Mouse (Mus musculus): Measurements from ENCODE around the gene Radil. TPM values are rescaled to one million over a fixed set of nuclear protein-coding genes. Genes with fewer than 3 reads are reported as not detected.

The Radil gene
- polyA plus RNA-seq, 1 experiment, result 2.2 TPM

GRCm38 (mm10) chr5:142486654-142487053 lies 64.2 kb downstream of the Radil start:
- no peak overlapping the region for H3K27ac ChIP-seq (ENCODE audit: control insufficient read depth, insufficient read depth, low read depth, low read length, poor library complexity)
- no peaks in the 10 kb centered on the region for H3K4me1 ChIP-seq (ENCODE audit: control insufficient read depth, insufficient read depth, low read length)
- TF ChIP-seq POLR2A (IDR thresholded peaks at IDR 0.05; ENCODE audit: borderline replicate concordance, control insufficient read depth, low read depth, low read length) (no peak), CTCF (IDR thresholded peaks at IDR 0.05; ENCODE audit: control insufficient read depth, insufficient read depth, low read length) (no peak)
- H3K4me3 ChIP-seq (replicated peaks; ENCODE audit: control insufficient read depth, low read depth, low read length), result no peak overlapping the region
- WGBS, result 73% methylated on average over 9 of the region's 9 CpGs

DNA sequence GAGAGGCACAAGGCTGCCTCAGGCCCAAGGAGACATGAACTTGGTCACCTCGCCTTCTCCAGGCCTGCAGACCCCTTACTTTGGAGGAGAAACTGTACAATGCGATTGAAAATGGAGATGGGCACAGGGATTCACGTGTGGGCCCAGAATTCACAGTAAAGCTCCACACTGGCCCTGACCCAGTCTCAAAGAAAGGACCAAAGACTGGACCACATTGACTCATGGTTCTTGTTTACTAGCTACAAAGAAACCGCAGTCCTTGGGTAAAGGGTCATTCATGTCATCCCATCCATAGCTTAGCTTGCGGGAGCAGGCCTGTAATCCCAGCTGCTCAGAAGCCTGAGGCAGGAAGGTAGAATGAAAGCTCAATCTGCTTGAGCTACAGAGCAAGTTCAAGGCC lies 67.3 kb downstream of the Radil start:
- no peak overlapping the region for H3K4me3 ChIP-seq (replicated peaks; ENCODE audit: control insufficient read depth, low read depth, low read length)
- WGBS, result 84% methylated on average over 5 of the region's 5 CpGs
- no peaks in the 10 kb centered on the region for H3K4me1 ChIP-seq (ENCODE audit: control insufficient read depth, insufficient read depth, low read length)
- TF ChIP-seq POLR2A (IDR thresholded peaks at IDR 0.05; ENCODE audit: borderline replicate concordance, control insufficient read depth, low read depth, low read length), result no peak
- no peak for TF ChIP-seq CTCF (IDR thresholded peaks at IDR 0.05; ENCODE audit: control insufficient read depth, insufficient read depth, low read length)
- H3K27ac ChIP-seq (ENCODE audit: control insufficient read depth, insufficient read depth, low read depth, low read length, poor library complexity), result no peak overlapping the region

GRCm38 (mm10) chr5:142482512-142482911 lies 68.4 kb downstream of the Radil start:
- 62% methylated on average over 2 of the region's 2 CpGs for WGBS
- TF ChIP-seq POLR2A (IDR thresholded peaks at IDR 0.05; ENCODE audit: borderline replicate concordance, control insufficient read depth, low read depth, low read length) (no peak), CTCF (IDR thresholded peaks at IDR 0.05; ENCODE audit: control insufficient read depth, insufficient read depth, low read length) (peak; percentile 85)
- Histone ChIP-seq H3K4me1 (ENCODE audit: control insufficient read depth, insufficient read depth, low read length) (no peaks in the 10 kb centered on the region), H3K4me3 (replicated peaks; ENCODE audit: control insufficient read depth, low read depth, low read length) (no peak overlapping the region), H3K27ac (ENCODE audit: control insufficient read depth, insufficient read depth, low read depth, low read length, poor library complexity) (no peak overlapping the region)

DNA sequence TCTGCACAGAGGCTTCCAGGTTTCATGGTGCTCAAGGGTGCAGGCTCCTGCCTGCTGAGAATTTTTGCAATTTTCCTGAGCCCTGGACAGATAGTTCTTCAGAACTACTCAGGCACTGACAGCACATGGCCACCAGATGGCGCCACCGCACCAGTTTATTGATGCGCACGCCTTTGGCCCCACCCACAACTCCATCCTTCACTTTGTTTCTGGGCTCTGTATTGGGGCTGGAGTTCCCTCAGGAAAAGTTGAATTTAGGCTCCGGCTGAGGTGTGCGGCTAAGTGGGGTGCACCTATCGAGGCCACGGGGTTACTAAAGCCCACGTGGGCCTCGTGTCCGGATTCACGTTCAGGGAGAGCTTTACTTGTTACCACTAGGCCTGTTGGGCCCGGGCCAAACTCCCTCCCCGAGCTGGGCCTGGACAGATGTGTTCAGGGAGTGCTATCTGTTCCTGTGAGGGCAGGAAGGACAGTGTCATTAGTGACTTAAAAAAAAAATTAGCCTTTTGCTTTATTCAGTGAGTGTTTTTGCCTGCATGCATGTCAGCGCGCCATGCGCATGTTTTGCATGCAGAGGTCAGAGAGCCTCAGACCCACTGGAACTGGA lies 72.0 kb downstream of the Radil start:
- TF ChIP-seq CTCF (IDR thresholded peaks at IDR 0.05; ENCODE audit: control insufficient read depth, insufficient read depth, low read length) (peak; percentile 91), POLR2A (IDR thresholded peaks at IDR 0.05; ENCODE audit: borderline replicate concordance, control insufficient read depth, low read depth, low read length) (no peak)
- WGBS, result 37% methylated on average over 17 of the region's 17 CpGs
- no peak overlapping the region for H3K27ac ChIP-seq (ENCODE audit: control insufficient read depth, insufficient read depth, low read depth, low read length, poor library complexity)
- H3K4me1 ChIP-seq (ENCODE audit: control insufficient read depth, insufficient read depth, low read length), result no peaks in the 10 kb centered on the region
- H3K4me3 ChIP-seq (replicated peaks; ENCODE audit: control insufficient read depth, low read depth, low read length), result no peak overlapping the region

DNA sequence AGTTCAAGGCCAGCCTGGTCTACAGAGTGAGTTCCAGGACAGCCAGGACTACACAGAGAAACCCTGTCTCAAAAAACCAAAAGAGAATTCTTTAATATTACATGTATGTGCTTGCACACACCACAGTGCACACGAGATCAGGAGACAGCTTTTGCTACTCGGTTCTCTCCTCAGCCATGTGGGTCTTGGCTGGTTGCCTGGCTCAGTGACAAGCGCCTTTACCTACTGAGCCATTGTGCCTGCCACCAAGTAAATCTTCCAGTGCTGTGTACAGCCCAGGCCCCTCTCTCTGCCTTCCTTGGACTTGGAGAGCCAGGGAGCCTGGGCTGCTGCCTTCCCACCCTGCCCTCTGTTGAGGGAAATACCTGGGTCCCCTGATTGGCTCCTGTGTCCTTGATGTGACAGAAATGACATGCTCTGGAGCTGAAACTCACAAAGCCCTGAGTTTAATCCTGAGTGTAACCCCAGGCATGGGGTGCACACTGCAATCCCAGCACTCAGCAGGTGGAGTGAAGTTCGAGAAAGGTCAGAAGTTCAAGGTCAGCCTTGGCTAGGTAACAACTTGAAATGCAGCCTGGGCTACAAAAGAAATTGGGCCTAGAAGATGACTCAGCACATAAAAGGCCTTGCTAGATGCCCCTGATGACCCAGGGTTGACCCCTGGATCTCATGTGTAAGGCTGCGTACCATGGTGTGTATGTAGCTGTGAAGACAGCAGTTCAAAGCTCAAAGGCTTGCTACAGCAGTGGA lies 72.9 kb downstream of the Radil start:
- Histone ChIP-seq H3K4me1 (ENCODE audit: control insufficient read depth, insufficient read depth, low read length) (no peaks in the 10 kb centered on the region), H3K27ac (ENCODE audit: control insufficient read depth, insufficient read depth, low read depth, low read length, poor library complexity) (no peak overlapping the region), H3K4me3 (replicated peaks; ENCODE audit: control insufficient read depth, low read depth, low read length) (no peak overlapping the region)
- WGBS, result 70% methylated on average over 5 of the region's 5 CpGs
- TF ChIP-seq POLR2A (IDR thresholded peaks at IDR 0.05; ENCODE audit: borderline replicate concordance, control insufficient read depth, low read depth, low read length), result no peak
- no peak for TF ChIP-seq CTCF (IDR thresholded peaks at IDR 0.05; ENCODE audit: control insufficient read depth, insufficient read depth, low read length)

GRCm38 (mm10) chr5:142477346-142477745 lies 73.6 kb downstream of the Radil start:
- Histone ChIP-seq H3K4me3 (replicated peaks; ENCODE audit: control insufficient read depth, low read depth, low read length) (no peak overlapping the region), H3K4me1 (ENCODE audit: control insufficient read depth, insufficient read depth, low read length) (no peaks in the 10 kb centered on the region), H3K27ac (ENCODE audit: control insufficient read depth, insufficient read depth, low read depth, low read length, poor library complexity) (no peak overlapping the region)
- 87% methylated on average over 12 of the region's 12 CpGs for WGBS
- TF ChIP-seq POLR2A (IDR thresholded peaks at IDR 0.05; ENCODE audit: borderline replicate concordance, control insufficient read depth, low read depth, low read length), result no peak
- no peak for TF ChIP-seq CTCF (IDR thresholded peaks at IDR 0.05; ENCODE audit: control insufficient read depth, insufficient read depth, low read length)

GRCm38 (mm10) chr5:142475669-142476068 lies 75.2 kb downstream of the Radil start:
- 25% methylated on average over 7 of the region's 7 CpGs for WGBS

DNA sequence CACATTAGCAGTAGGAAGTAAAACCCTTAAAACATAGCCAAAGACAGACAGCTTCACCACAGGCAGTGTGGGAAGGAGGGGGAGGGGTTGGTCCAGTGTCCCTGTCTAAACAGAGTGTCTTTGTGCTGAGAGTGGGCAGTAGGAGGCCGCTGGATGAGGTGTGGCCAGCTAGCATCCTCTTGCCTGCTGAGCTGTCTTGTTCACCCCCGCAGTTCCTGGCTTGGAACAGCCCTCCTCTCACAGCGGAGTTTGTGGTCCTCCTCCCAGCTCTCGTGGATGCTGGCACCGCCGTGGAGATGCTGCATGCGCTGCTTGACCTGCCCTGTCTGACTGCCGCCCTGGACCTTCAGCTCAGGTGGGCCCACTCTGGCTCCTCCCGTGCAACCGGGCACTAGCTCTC lies 77.2 kb downstream of the Radil start:
- WGBS, result 87% methylated on average over 10 of the region's 10 CpGs

More at GRCm38 (mm10) chr5:142475669-142476068, 75.2 kb downstream of the Radil start:
- Histone ChIP-seq H3K27ac (ENCODE audit: control insufficient read depth, insufficient read depth, low read depth, low read length, poor library complexity) (no peak overlapping the region), H3K4me3 (replicated peaks; ENCODE audit: control insufficient read depth, low read depth, low read length) (no peak overlapping the region), H3K4me1 (ENCODE audit: control insufficient read depth, insufficient read depth, low read length) (no peaks in the 10 kb centered on the region)
- no peak for TF ChIP-seq POLR2A (IDR thresholded peaks at IDR 0.05; ENCODE audit: borderline replicate concordance, control insufficient read depth, low read depth, low read length)
- TF ChIP-seq CTCF (IDR thresholded peaks at IDR 0.05; ENCODE audit: control insufficient read depth, insufficient read depth, low read length), result no peak

More for the DNA sequence above, 77.2 kb downstream of the Radil start:
- no peaks in the 10 kb centered on the region for H3K4me1 ChIP-seq (ENCODE audit: control insufficient read depth, insufficient read depth, low read length)
- TF ChIP-seq POLR2A (IDR thresholded peaks at IDR 0.05; ENCODE audit: borderline replicate concordance, control insufficient read depth, low read depth, low read length) (no peak), CTCF (IDR thresholded peaks at IDR 0.05; ENCODE audit: control insufficient read depth, insufficient read depth, low read length) (no peak)
- H3K27ac ChIP-seq (ENCODE audit: control insufficient read depth, insufficient read depth, low read depth, low read length, poor library complexity), result no peak overlapping the region
- no peak overlapping the region for H3K4me3 ChIP-seq (replicated peaks; ENCODE audit: control insufficient read depth, low read depth, low read length)
